Mouse (Mus musculus) spleen, adult 18-20 months (tissue): Measurements from ENCODE around the gene Abhd2.

Source experiments
- DNase-seq, 2 experiments: peaks; one replicate each; pipeline ENCODE4 v3.0.0; 2022; ENCODE audit warnings: mixed read lengths in 2 of 2

The Abhd2 gene

DNA sequence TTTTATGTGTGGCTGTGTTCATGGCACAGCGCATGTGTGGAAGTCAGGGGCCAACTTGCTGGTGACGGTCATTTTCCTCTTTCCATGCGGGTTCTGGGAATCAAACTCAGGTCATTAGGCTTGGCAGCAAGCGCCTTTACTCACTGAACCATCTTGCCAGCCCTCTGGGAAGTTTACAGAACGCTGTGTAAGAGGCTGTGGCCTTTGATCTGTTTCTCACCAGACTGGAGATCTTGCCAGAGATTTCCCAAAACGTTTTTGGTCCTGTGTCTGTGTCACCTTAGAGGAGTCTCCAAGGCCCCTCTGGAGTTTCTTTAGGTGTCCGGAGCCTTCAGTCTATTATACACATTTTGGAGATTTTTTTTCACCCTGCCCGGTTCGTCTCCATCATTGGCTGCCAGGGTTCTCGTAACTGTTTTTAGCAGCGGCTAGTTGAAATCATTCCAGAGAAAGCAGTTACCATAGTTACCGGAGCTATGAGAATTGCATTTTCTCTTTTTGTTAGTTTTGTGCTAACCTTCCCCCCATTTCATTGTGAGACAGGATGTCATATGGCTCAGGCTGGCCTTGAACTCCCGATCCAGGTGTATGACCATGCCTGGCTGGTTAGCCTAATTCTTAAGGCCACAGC, 22.3 kb downstream of the Abhd2 start:
- no peak for DNase-seq

- DNase-seq, result no peak
These were observed 25.7 kb downstream of the Abhd2 start for GRCm38 (mm10) chr7:79298681-79299080.

DNA sequence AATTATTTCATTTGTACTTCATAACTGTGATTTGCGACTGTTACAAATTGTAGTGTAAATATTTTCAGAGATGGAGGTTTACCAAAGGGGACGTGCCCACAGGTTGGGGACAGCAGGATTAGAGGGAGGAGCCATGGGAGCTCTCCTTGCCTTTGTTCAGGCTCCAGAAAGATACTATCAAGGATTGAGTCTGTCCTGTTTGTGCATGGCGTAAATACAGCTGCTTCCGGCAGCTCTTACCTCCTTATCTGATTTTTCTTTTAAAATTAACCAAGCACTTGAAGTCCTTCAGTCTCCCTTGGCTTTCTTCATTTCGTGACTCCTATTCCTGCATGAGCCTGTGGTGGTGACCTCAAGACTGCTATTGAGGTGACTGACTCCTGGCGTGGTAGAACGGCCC, 26.5 kb downstream of the Abhd2 start:
- DNase-seq, result no peak

DNA sequence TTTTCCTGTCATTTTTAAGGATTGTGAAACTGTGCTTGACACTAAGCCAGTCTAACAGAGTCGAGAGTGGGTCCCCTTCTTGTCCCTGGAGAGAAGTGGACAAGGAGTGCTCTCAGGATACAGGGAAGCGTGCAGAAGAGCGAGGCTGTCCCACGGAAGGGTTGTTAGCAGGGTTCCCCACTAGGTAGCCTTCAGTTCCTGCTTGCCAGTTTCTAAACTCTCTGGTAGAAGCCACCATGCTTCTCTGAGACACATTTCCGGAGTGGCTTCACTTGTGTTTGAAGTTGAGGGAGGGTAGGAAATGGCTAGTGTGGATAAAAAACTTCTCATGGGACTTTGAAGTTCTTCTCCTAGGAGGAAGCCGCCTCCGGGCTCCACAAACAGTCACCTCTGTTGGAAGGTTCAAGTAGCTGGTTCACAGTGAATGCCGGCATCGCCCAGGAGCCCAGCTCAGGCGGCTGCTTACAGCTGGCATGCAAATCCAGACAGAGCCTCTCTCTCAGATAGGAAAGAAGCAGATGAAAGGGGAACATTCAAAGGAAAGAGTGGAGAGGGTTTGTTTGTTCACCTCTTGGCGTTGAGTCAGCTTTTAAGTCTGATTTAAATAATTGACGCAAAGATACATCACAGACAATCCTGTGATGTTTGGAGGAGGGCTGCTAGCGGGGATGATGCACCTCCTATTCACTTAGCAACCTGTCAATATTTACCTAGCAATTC, 27.6 kb downstream of the Abhd2 start:
- no peak for DNase-seq

GRCm38 (mm10) chr7:79302145-79302544, 29.1 kb downstream of the Abhd2 start:
- no peak for DNase-seq

GRCm38 (mm10) chr7:79302586-79302985, 29.6 kb downstream of the Abhd2 start:
- no peak for DNase-seq

DNA sequence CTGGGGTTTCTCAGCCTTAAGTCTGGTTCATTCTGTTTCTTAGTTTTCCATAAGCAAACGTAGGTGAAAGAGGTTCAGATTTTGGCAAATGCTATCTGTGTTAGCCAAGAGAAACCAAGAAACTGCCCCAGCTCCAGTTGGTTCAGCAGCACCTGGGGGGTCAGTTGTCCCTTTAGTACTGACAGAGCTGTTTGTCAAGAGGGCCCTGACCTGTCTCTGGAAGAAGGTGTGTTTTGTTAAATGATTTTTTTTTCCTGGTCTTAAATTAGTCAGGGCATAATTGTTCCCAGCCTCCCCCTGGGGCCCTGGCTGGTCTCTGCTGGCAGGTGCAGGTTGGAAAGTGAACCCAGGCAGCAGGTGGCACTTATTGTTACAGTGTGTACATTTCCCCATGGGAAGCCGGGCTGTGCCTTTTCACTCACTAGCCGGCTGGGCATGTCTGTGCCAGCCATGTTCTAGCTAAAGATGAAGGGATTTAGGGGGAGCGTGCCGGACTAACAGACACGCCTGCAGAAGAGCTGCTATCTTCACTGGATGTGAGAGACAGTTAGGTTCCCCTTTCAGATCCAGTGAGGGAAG, 30.3 kb downstream of the Abhd2 start:
- DNase-seq, result no peak

- DNase-seq, result no peak
These were observed 35.5 kb downstream of the Abhd2 start for GRCm38 (mm10) chr7:79308455-79309030.

- DNase-seq, result no peak
These were observed 36.5 kb downstream of the Abhd2 start for GRCm38 (mm10) chr7:79309247-79310190.

GRCm38 (mm10) chr7:79310191-79310555, 37.2 kb downstream of the Abhd2 start:
- no peak for DNase-seq

- no peak for DNase-seq
These were observed 38.5 kb downstream of the Abhd2 start for GRCm38 (mm10) chr7:79311420-79311988.

- no peak for DNase-seq
These were observed 39.2 kb downstream of the Abhd2 start for GRCm38 (mm10) chr7:79312246-79312645.

DNA sequence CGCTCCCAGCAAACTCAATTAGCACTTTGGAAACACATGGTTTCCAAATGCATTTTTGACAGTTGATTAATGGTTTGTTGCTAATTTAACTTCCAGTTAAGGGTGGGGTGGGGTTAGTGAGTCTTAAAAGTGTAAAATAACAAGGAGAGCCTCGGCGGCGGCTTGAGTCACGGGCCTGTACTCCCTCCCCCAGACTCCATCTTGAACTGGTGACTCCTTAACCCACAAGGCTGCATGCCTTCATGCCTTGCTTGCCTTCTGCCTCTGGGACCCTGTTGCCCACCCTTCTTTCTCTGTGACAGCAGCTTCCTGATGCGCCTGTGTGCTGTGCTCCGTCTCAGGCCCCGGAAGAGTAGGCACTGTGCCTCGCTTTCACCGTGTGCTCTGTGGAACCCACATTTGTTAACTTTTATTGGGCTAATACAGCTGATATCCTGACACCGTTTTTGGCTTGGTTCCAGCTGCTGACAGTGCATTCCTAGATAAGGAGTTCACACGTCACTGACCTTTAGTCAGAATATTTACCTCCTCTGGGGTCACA, 40.6 kb downstream of the Abhd2 start:
- no peak for DNase-seq

DNA sequence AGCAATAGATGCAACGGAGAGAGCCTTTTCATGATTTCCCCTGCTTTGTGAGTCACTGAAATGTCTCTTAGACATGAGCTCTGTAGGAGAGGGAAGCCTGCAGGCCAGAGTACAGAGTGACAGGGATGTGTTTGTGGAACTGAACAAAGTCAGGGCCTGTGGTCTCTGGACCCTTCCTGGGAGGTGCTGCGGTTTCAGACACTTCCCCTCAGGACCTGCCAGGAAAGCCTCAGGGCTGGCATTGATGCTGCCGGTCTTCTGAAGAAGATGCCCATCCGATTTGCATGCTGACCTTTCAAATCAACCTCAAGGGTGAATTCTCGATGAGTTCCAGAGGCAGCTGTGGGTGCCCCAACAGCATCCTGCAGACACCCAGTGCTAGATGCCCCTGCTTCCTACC, 41.5 kb downstream of the Abhd2 start:
- no peak for DNase-seq

- DNase-seq, result no peak
These were observed 42.1 kb downstream of the Abhd2 start for GRCm38 (mm10) chr7:79315149-79315548.

GRCm38 (mm10) chr7:79316069-79316695, 43.2 kb downstream of the Abhd2 start:
- no peak for DNase-seq

DNA sequence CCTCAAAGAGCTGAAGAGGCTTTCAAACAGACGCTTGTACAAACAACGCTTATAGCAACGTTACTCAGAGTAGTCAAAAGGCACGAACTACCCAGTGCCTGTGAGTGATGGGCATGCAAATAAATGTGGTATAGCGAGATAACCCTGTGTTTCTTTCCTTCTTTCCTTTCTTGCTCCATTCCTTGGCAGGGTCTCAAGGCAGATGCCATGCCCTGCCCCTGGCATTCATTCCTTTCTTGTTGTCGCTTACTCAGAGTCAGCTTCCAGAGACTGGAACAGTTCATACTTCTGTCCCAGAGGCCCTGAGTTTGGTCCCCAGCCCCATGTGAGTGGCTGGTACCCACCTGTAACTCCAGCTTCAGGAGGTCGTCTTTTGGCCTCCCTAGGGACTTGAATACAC, 44.6 kb downstream of the Abhd2 start:
- no peak for DNase-seq

- no peak for DNase-seq
These were observed 45.3 kb downstream of the Abhd2 start for GRCm38 (mm10) chr7:79318110-79318801.

DNA sequence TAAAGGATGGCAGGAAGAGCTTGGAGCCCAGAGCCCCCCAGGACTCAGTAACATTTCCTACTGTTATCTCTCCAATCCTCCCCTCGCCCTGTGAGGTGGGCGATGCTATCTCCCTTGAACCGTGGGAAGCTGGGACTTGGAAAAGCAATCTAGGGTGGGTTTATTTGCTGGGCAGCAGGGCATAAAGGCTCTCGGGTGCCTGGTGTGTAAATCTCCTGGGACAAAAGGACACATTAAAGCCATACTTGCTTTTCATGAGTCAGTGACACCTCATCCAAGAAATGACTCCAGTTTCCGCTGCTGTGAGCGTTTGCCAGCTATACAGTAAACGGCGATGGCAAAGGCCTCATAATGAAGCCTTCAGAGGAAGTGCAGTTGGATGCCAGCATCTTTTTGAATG, 50.9 kb downstream of the Abhd2 start:
- DNase-seq, result no peak

- DNase-seq, result no peak
These were observed 55.8 kb downstream of the Abhd2 start for GRCm38 (mm10) chr7:79328769-79329168.

GRCm38 (mm10) chr7:79331197-79331596, 58.2 kb downstream of the Abhd2 start:
- no peak for DNase-seq
